Mouse (Mus musculus) stomach, postnatal 0 days (tissue): Measurements from ENCODE around the gene Slc26a5.

Source experiments
- CTCF ChIP-seq: IDR thresholded peaks from 2 replicates; pipeline ENCODE4 v1.5.1; 2016; ENCODE audit warnings: antibody characterized with exemption, low read depth, mild to moderate bottlenecking, moderate library complexity
- EP300 ChIP-seq: optimal IDR thresholded peaks from 2 replicates; pipeline ENCODE3; 2016; ENCODE audit warnings: antibody characterized with exemption

- TF ChIP-seq EP300 (no peak), CTCF (no peak)
These were observed 79.6 kb downstream of the Slc26a5 start for GRCm38 (mm10) chr5:21785776-21786175.
